Mouse (Mus musculus): ENCODE measurements around the gene Rabepk.

- TF ChIP-seq POLR2A (IDR thresholded peaks at IDR 0.05; ENCODE audit: borderline replicate concordance, insufficient read depth, low read length) (peak; percentile 64), CTCF (IDR thresholded peaks at IDR 0.05; ENCODE audit: borderline replicate concordance, insufficient read depth, low read depth, low read length) (no peak)
Measured at GRCm38 (mm10) chr2:34753811-34754550, 45.7 kb downstream of the Rabepk start.
